Mouse (Mus musculus) midbrain, embryonic 10.5 days (tissue): ENCODE measurements around the gene Lrrc8e. TPM values are rescaled to one million over a fixed set of nuclear protein-coding genes. Genes with fewer than 3 reads are reported as not detected.
A peak's percentile ranks its signal among the peaks of the same experiment; 100 is the strongest.

Experiments used
- DNase-seq: peaks from one replicate; pipeline ENCODE4 v3.0.0-alpha.2; 2017; ENCODE audit warnings: low spot score
- H3K27ac ChIP-seq: fragments of 300-500 bp; sonication (generic); replicated peaks from 2 replicates; pipeline ENCODE4 v1.5.1; 2016; ENCODE audit warnings: mild to moderate bottlenecking
- H3K27me3 ChIP-seq: fragments of 300-500 bp; sonication (generic); 2 replicates; pipeline ENCODE4 v1.6.1; 2016; ENCODE audit warnings: low read depth, mild to moderate bottlenecking; ENCODE audit not compliant: poor library complexity, severe bottlenecking
- H3K36me3 ChIP-seq: fragments of 300-500 bp; sonication (generic); 2 replicates; pipeline ENCODE4 v1.6.1; 2016; ENCODE audit warnings: mild to moderate bottlenecking, moderate library complexity
- H3K4me1 ChIP-seq: fragments of 300-500 bp; sonication (generic); 2 replicates; pipeline ENCODE4 v1.6.1; 2016
- H3K4me3 ChIP-seq: fragments of 300-500 bp; sonication (generic); 2 replicates; pipeline ENCODE4 v1.5.1; 2016; ENCODE audit warnings: mild to moderate bottlenecking, moderate library complexity
- H3K9me3 ChIP-seq: fragments of 300-500 bp; sonication (generic); replicated peaks from 2 replicates; pipeline ENCODE4 v1.6.1; 2016; ENCODE audit warnings: mild to moderate bottlenecking
- WGBS: fragments of 180-500 bp; shearing (Covaris S2); methylation state at CpG from one replicate; pipeline ENCODE4 v1.1.7; 2016; 5-methylcytosine and 5-hydroxymethylcytosine counted together
- polyA plus RNA-seq: library from polyadenylated mRNA; unstranded; fragments of >200 nt; fragmentation: Nextera tagmentation; extraction: Ambion mirVana; gene quantifications from 2 replicates; pipeline ENCODE4 v1.2.1, GENCODE M21; 2016

Gene Lrrc8e
- polyA plus RNA-seq, 1 experiment from 2014 or later, result 0.19 TPM

DNA sequence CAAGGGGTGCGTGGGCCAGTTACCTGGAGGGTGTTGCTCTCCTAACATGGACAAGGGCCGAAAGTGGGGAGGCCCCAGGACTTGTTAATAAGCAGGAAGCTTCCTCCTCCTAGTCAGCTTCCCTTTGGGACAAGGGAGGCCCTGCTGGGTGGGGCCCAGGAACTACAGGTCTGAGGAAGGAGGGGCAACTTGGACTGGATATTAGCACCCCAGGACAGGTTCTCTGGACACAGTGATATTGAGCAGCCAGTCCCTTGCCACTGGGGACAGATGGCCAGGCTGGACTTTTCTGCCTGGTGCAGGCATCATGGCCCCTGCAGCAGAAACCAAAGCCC is 19.6 kb upstream of the Lrrc8e start:
- no peak overlapping the region for H3K4me3 ChIP-seq
- 49% methylated on average over 2 of the region's 2 CpGs for WGBS
- DNase-seq, result no peak
- H3K27me3 ChIP-seq, result peaks cover 67% of the 10 kb centered on the region
- peaks cover 41% of the 10 kb centered on the region for H3K36me3 ChIP-seq
- H3K9me3 ChIP-seq, result 0 out of 2 replicates have a peak, but pooled peaks cover 7% of the 10 kb centered on the region
- peaks cover 17% of the 10 kb centered on the region for H3K4me1 ChIP-seq
- H3K27ac ChIP-seq, result no peak overlapping the region

- no peak for DNase-seq
- 80% methylated on average over 6 of the region's 6 CpGs for WGBS
- peaks cover 60% of the 10 kb centered on the region for H3K27me3 ChIP-seq
These were observed 15.5 kb upstream of the Lrrc8e start for GRCm38 (mm10) chr8:4211097-4211496.

DNA sequence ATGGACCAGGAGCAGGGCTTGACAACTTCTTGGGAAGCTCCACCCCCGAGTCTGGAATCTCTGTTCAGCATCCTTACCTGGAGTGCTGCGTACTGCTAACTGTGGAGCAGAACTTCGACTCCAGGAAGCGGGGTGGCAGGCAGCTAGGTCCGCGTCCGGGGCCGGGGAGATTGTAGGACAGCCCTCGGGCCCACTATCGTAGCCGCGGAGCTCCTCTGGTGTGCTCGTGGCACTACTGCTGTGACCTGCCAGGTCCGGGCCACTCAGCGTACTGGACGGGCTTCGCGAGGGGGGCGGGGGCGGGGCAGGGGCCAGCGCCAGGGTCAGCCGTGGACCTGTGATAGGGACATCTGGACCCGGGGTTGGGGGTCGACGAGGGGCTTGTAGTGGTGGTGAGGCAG is 13.8 kb upstream of the Lrrc8e start:
- Histone ChIP-seq H3K27ac (peak overlapping the region; percentile 63), H3K4me1 (peaks cover 51% of the 10 kb centered on the region), H3K27me3 (peaks cover 59% of the 10 kb centered on the region), H3K36me3 (peaks cover 40% of the 10 kb centered on the region), H3K4me3 (peak overlapping the region; percentile 57), H3K9me3 (0 out of 2 replicates have a peak, but pooled peaks cover 7% of the 10 kb centered on the region)
- 1% methylated on average over 24 of the region's 25 CpGs for WGBS
- DNase-seq, result peak; percentile 59

More at GRCm38 (mm10) chr8:4211097-4211496, 15.5 kb upstream of the Lrrc8e start:
- 0 out of 2 replicates have a peak, but pooled peaks cover 7% of the 10 kb centered on the region for H3K9me3 ChIP-seq
- peaks cover 44% of the 10 kb centered on the region for H3K36me3 ChIP-seq
- no peak overlapping the region for H3K4me3 ChIP-seq
- H3K27ac ChIP-seq, result no peak overlapping the region
- H3K4me1 ChIP-seq, result peaks cover 44% of the 10 kb centered on the region

GRCm38 (mm10) chr8:4213210-4214005 is 13.2 kb upstream of the Lrrc8e start:
- Histone ChIP-seq H3K27me3 (peaks cover 59% of the 10 kb centered on the region), H3K4me1 (peaks cover 51% of the 10 kb centered on the region), H3K9me3 (0 out of 2 replicates have a peak, but pooled peaks cover 7% of the 10 kb centered on the region), H3K27ac (peak overlapping the region; percentile 63), H3K4me3 (peak overlapping the region; percentile 57), H3K36me3 (peaks cover 35% of the 10 kb centered on the region)
- WGBS, result 2% methylated on average over 18 of the region's 18 CpGs
- DNase-seq, result peak; percentile 59

DNA sequence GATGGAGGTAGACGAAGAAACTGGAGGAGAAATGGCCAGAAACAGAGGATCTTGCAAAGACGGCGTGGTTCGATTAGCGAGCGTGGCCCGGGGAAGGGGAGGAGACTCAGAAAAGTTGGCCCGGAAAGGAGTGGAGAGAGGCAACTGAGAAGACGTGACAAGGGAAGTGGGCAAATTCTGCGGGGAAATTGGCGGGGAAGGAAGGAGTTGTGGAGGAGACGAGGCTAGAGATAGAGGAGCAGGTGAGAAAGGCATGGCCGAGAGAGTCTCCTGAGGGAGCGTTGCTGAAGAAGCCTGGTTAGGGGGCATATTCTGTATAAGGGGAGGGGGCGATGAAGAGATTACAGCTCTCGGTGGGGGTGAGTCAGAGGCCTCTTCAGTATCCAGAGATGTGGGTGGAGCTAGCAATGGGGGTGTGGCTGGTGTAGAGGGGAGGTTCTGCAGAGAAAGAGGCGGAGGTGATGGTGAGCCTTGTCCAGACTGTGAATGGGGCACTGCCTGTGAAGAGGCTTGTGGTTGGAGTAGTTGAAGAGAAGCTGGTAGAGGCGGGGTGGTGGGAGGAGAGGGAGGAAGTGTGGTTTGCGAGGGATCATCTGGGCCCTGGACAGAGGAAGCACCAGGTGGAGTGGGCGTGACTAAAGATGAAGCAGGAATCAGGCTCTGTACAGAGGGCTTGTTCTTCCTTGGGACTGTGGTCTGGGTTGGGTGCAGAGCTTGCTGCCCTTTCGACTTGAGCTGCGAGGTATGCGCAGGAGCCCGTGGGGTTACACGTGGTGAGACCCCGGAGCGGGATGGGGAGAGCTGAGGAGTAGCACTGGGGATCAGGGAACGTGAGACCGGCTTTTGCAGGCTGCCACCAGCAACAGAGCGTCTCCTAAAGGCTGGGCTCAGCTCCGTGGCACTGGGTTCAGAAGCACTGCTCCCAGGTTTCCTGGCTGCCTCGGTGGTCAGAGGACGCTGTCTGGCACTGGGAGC is 12.3 kb upstream of the Lrrc8e start:
- 0 out of 2 replicates have a peak, but pooled peaks cover 6% of the 10 kb centered on the region for H3K9me3 ChIP-seq
- H3K27me3 ChIP-seq, result peaks cover 59% of the 10 kb centered on the region
- peaks cover 51% of the 10 kb centered on the region for H3K4me1 ChIP-seq
- H3K4me3 ChIP-seq, result peak overlapping the region; percentile 57
- peaks cover 27% of the 10 kb centered on the region for H3K36me3 ChIP-seq
- peak overlapping the region; percentile 63 for H3K27ac ChIP-seq
- peak; percentile 56 for DNase-seq
- WGBS, result 10% methylated on average over 33 of the region's 33 CpGs

GRCm38 (mm10) chr8:4216296-4216695 is 10.3 kb upstream of the Lrrc8e start:
- WGBS, result 7% methylated on average over 18 of the region's 18 CpGs
- peak overlapping the region; percentile 96 for H3K27ac ChIP-seq
- no peaks in the 10 kb centered on the region for H3K9me3 ChIP-seq
- H3K4me1 ChIP-seq, result peaks cover 51% of the 10 kb centered on the region
- no peak for DNase-seq
- peaks cover 7% of the 10 kb centered on the region for H3K36me3 ChIP-seq
- H3K4me3 ChIP-seq, result peak overlapping the region; percentile 78
- peaks cover 66% of the 10 kb centered on the region for H3K27me3 ChIP-seq

GRCm38 (mm10) chr8:4216791-4217621 is 9.6 kb upstream of the Lrrc8e start, which contains the start of gene Prr36:
Prr36 (minus strand) TSS chr8:4217459.
- WGBS, result 1% methylated on average over 44 of the region's 44 CpGs
- peaks cover 7% of the 10 kb centered on the region for H3K36me3 ChIP-seq
- H3K27ac ChIP-seq, result peak within 1 kb of the TSS; percentile 96
- peak within 1 kb of the TSS; percentile 78 for H3K4me3 ChIP-seq
- peaks cover 51% of the 10 kb centered on the region for H3K4me1 ChIP-seq
- peak; percentile 85 for DNase-seq
- H3K9me3 ChIP-seq, result no peaks in the 10 kb centered on the region
- peaks cover 66% of the 10 kb centered on the region for H3K27me3 ChIP-seq

DNA sequence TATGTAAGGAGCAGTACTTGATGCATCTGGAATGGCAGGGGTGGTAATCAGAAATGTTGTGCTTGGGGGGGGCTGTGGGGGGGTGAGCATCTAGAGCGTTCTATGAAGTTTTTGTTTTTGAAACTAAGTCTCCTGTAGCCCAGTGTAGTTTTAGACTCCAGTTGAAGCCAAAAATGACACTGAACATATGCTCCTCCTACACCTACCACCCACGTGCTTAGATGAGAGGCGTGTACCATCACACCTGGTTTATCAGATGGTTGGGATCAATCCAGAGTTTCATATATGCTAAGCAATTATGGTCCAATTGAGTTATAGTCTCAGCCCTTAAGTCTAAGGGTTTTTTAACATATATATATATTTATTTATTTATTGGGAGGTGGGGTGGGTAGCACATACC is 7.0 kb upstream of the Lrrc8e start:
- Histone ChIP-seq H3K27ac (no peak overlapping the region), H3K36me3 (peaks cover 5% of the 10 kb centered on the region), H3K9me3 (no peaks in the 10 kb centered on the region), H3K4me3 (no peak overlapping the region), H3K27me3 (peaks cover 54% of the 10 kb centered on the region), H3K4me1 (peaks cover 30% of the 10 kb centered on the region)
- DNase-seq, result no peak
- WGBS, result 97% methylated on average over 3 of the region's 3 CpGs

- Histone ChIP-seq H3K4me1 (peaks cover 16% of the 10 kb centered on the region), H3K27ac (no peak overlapping the region), H3K4me3 (no peak overlapping the region), H3K36me3 (no peaks in the 10 kb centered on the region), H3K9me3 (no peaks in the 10 kb centered on the region), H3K27me3 (peaks cover 55% of the 10 kb centered on the region)
- DNase-seq, result no peak
These were observed 4.6 kb upstream of the Lrrc8e start for GRCm38 (mm10) chr8:4222059-4222458.

DNA sequence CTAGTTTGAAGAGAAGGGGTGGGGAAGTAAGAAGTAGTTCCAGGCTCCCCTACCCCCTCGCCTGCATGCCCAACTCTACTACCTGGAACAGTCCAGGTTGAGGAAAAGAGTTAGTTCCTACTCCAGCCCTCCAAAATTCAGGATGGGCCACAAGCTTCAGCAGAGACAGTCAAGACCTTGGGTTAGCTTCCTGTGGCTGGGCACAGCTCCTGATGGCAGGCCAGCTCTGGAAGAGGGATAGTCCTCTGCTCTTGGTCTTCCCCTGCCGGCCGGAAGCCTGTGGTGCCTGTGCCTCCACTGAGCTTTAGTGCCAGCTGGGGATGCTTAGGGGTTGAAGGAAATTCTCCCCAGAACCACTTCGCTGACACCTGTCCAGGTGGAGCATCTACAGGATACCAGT is 304 bp upstream of the Lrrc8e start:
- 20% methylated on average over 4 of the region's 4 CpGs for WGBS
- Histone ChIP-seq H3K27ac (no peak overlapping the region), H3K4me1 (peaks cover 9% of the 10 kb centered on the region), H3K4me3 (peak overlapping the region; percentile 45), H3K27me3 (peaks cover 55% of the 10 kb centered on the region), H3K36me3 (no peaks in the 10 kb centered on the region), H3K9me3 (no peaks in the 10 kb centered on the region)
- DNase-seq, result no peak

DNA sequence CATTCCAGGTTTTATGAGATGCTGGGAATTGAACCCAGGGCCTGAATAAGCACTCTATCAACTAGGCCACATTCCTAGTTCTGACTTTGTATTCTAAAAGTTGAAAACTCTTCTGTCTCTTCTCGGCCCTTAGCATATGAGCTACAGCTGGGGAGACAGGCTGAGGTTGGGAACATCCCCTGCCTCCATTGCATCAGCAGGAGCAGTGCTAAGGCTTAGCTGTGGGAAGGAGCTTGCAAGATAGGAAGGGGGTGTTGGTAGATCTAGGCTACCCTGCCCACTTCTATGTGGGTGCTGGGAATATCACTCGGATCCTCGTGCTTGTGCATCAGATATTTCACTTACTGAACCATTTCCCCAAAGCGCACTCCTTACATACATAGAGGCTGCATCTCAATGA is 1.3 kb downstream of the Lrrc8e start:
- WGBS, result 92% methylated on average over 4 of the region's 4 CpGs
- Histone ChIP-seq H3K27me3 (peaks cover 55% of the 10 kb centered on the region), H3K36me3 (no peaks in the 10 kb centered on the region), H3K9me3 (no peaks in the 10 kb centered on the region), H3K27ac (no peak overlapping the region), H3K4me3 (no peak overlapping the region), H3K4me1 (peaks cover 9% of the 10 kb centered on the region)
- no peak for DNase-seq

DNA sequence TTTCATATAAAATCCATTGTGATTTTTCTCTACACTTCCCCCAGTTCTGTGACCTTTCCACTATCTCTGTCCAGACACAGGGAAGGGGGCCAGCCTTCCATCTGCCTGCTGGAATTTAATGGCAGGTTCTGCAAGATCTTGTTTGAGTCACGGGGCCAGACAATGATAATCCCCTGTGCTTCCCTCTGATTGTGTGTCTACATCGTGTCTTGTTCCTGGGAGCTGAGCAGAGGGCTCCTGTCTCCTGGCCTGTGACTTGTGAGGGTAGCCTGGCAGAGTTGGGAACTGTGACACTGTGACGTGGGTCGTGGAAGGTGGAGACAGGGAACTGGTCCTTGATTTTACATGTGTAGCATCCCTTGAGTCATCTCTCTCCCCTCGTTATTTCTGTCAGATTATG is 3.2 kb downstream of the Lrrc8e start:
- H3K4me3 ChIP-seq, result no peak overlapping the region
- no peak for DNase-seq
- peaks cover 9% of the 10 kb centered on the region for H3K4me1 ChIP-seq
- H3K9me3 ChIP-seq, result no peaks in the 10 kb centered on the region
- peaks cover 45% of the 10 kb centered on the region for H3K27me3 ChIP-seq
- no peaks in the 10 kb centered on the region for H3K36me3 ChIP-seq
- 78% methylated on average over 5 of the region's 5 CpGs for WGBS
- no peak overlapping the region for H3K27ac ChIP-seq
